Mouse (Mus musculus) urinary bladder, postnatal 14 days (tissue): ENCODE measurements around the gene Ppfia2.

Experiments
- DNase-seq: peaks from one replicate; pipeline ENCODE4 v3.0.0; 2021; ENCODE audit warnings: low spot score

The Ppfia2 gene

GRCm38 (mm10) chr10:106914275-106914674, 444.1 kb downstream of the Ppfia2 start:
- no peak for DNase-seq

DNA sequence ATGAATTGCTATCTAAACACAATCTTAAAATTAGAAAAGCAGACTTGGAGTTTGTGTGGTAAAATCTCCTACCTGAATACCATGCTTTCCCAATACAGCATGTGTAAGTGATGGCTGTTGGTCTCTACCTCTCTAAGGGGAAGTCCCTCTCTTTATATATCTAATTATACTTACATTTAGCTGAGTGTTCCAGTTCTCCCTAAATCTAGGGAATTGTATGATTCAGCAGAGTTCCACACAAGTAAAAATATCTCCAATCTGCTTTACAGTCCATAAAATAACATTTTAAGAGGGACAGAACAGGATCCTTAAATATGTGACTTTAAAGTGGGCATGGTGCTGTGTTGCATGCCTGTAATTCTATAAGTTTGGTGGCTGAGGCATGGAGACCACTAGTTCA, 444.7 kb downstream of the Ppfia2 start:
- no peak for DNase-seq

GRCm38 (mm10) chr10:106924334-106924733, 454.2 kb downstream of the Ppfia2 start:
- DNase-seq, result no peak

DNA sequence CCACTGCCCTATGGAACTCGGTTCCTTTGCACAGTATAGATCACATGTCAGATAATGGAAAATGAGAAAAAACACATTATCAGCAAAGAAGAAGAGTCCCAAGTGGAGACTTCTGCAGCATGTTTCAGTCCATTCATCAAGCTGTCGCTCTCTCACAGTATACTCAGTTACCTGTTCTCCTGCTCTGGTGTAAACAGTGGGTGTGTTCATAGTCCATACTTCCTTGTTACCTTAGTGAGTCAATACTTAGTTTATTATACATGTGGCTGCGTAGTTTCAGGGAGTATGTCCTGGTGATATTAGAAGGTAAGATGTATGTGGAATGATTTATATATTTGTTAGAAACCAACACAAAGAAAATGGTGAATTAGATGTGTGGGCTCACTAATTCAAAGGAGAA, 454.7 kb downstream of the Ppfia2 start:
- no peak for DNase-seq

- DNase-seq, result no peak
Observed at GRCm38 (mm10) chr10:106928576-106929332, 458.6 kb downstream of the Ppfia2 start.

DNA sequence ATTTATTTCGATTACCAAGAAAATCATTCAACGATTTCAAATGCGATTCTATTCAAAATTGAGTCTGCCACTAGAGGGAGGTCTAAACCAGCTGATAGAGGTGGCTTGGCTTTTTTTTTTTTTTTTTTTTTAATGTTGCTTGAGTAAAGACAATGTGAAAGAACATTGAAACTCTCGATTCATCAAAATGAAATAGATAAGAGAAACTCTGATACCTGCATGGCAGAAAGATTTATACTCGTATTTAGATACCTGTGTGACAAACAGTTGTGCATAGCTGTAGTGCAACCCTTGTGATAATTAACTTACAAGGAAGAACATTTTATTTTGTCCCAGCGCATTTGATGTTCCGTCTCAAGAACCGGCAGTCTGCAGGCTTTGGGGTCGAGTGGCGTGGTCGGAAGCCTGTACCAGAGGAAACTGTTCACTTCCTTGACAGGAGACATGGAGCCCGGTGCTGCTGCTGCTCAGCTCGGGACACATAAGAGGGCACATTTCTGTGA, 462.5 kb downstream of the Ppfia2 start:
- no peak for DNase-seq

DNA sequence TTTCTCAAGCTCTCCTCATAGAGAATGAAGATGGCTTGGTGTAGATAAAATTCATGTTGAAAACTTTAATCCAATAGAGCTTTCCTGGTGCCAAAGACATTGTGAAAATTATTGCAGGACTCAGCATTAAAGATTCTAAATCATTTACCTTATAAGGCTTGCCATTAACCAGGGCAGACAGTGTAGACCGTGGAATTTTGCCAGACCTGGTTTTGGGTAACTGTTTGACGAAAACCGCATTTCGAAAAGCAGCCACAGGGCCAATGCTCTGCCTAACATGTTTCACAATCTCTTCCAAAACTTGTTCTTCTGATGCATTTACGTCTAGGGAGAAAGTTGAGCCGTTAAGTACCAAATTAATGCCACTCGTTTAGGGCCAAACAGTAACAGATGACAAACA, 466.9 kb downstream of the Ppfia2 start:
- DNase-seq, result no peak

DNA sequence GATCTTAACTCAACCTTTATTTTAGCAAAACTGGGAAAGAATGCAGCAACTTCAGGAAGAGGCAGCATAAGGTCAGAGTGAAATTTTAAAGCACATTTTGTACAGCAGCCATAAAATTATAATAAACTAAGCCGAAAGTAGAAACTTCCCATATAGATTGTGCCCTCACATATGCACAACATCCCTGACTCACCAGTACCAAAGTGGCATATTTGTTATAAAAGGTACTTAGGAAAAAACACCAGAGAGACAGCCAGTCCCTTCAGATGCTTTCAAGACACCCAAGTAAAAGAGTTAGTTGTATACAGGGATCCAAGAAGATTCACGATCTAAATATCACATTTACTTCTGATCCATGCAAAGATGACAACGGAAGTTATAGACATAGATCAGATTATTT, 468.7 kb downstream of the Ppfia2 start:
- no peak for DNase-seq

DNA sequence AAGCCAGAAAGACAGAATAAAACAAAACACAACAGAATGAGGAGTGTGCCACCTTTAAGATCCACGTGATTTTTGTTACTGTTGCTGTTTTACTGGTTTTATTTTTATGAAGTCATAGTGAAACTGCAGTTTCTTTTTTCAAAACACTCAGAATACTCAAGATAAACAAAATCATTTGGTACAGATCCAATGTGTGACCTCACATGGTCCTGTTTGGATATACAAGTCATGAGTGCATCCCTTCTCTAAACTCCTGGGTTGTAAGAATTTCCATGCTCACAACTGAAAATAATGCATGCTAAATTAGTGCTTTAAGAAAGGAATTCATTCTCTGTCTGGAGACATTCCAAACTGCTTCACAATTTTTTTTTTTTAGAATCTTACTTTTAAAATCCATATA, 469.3 kb downstream of the Ppfia2 start:
- DNase-seq, result no peak

GRCm38 (mm10) chr10:106941380-106941779, 471.2 kb downstream of the Ppfia2 start:
- no peak for DNase-seq

DNA sequence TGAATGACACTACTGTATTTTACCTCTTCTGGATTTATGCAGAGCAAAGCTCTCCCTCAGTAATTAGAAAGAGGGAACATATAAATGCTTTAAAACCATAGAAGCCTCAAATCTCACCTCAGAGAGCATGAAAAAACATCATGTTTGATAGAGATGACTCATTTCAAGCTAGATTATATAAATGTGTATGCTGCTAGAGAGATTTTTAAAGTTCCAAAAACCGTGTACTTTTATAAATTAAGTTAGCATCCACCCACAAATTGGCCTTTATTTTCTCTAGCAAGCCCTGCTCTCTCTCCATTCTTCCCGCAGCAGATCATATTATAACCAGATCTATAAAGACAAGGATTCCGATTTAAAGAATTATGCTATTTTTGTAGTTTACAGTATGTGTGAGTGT, 488.9 kb downstream of the Ppfia2 start:
- DNase-seq, result no peak

GRCm38 (mm10) chr10:106975193-106976141, 505.3 kb downstream of the Ppfia2 start:
- DNase-seq, result no peak
